Mouse (Mus musculus) myocyte (in vitro differentiated cells): ENCODE measurements around the gene Dtnb.

Source experiments
- POLR2A ChIP-seq: IDR thresholded peaks from one replicate; pipeline ENCODE4 v1.6.1; 2011; ENCODE audit warnings: low read depth, mild to moderate bottlenecking, control low read depth, moderate library complexity; ENCODE audit not compliant: insufficient read length
- USF1 ChIP-seq: IDR thresholded peaks from one replicate; pipeline ENCODE4 v1.6.1; 2011; ENCODE audit warnings: low read depth, mild to moderate bottlenecking, control low read depth, moderate library complexity

DNA sequence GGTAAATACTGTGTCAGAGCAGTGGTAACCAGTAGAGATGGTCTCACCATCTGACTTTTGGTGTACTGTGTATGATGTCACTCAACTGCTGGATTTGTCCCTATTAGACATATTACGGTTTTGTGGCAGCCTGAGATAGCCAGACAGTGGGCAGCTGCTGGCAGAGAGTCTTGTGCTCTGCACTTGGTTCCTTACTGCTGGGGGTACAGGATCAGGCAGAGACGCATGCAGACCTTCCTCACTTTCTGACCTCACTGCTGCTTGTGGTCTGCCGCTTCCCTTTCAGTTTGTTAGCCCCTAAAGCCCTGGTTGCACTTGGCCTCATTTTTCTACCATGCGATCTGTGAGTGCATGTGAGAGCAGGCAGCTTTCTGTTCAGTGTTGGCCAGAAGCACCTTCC lies 98.9 kb downstream of the Dtnb start:
- TF ChIP-seq POLR2A (no peak), USF1 (no peak)
